Mouse (Mus musculus) limb, embryonic 11.5 days (tissue): ENCODE data around the gene Gm34653. TPM values are rescaled to one million over a fixed set of nuclear protein-coding genes. Genes with fewer than 3 reads are reported as not detected.
"Not testable (repeated sequence)": the region's sequence is repeated elsewhere in the genome, so short reads cannot be mapped to it uniquely, and the experiment has no call there.

Experiments
- ATAC-seq: fragments of 200-750 bp; cut with Nextera tagmentation; 2 replicates; pipeline ENCODE4 v1.8.0; 2017; ENCODE audit warnings: low read depth; ENCODE audit not compliant: insufficient number of reproducible peaks, low FRiP score, low TSS enrichment
- DNase-seq: peaks from one replicate; pipeline ENCODE4 v3.0.0-alpha.2; 2015; ENCODE audit warnings: low spot score
- H3K27ac ChIP-seq: fragments of 300-500 bp; sonication (generic); replicated peaks from 2 replicates; pipeline ENCODE4 v1.5.1; 2014; ENCODE audit warnings: low read depth, mild to moderate bottlenecking, low read length
- H3K27me3 ChIP-seq: fragments of 300-500 bp; sonication (generic); 2 replicates; pipeline ENCODE4 v1.6.1; 2014; ENCODE audit warnings: mild to moderate bottlenecking, low read length, mixed read lengths; ENCODE audit not compliant: control insufficient read depth, insufficient read depth
- H3K36me3 ChIP-seq: fragments of 300-500 bp; sonication (generic); 2 replicates; pipeline ENCODE4 v1.6.1; 2014; ENCODE audit warnings: mild to moderate bottlenecking, low read length, moderate library complexity, mixed read lengths; ENCODE audit not compliant: control insufficient read depth, insufficient read depth
- H3K4me1 ChIP-seq: fragments of 300-500 bp; sonication (generic); 2 replicates; pipeline ENCODE4 v1.6.1; 2014; ENCODE audit warnings: low read length, mixed read lengths; ENCODE audit not compliant: control insufficient read depth, insufficient read depth
- H3K4me2 ChIP-seq: fragments of 300-500 bp; sonication (generic); 2 replicates; pipeline ENCODE4 v1.6.1; 2014; ENCODE audit warnings: low read depth, mild to moderate bottlenecking, moderate library complexity; ENCODE audit not compliant: severe bottlenecking
- H3K4me3 ChIP-seq: fragments of 300-500 bp; sonication (generic); 2 replicates; pipeline ENCODE4 v1.5.1; 2014; ENCODE audit warnings: low read depth, low read length
- H3K9ac ChIP-seq: fragments of 300-500 bp; sonication (generic); 2 replicates; pipeline ENCODE4 v1.6.1; 2014; ENCODE audit warnings: mild to moderate bottlenecking, low read length
- H3K9me3 ChIP-seq: fragments of 300-500 bp; sonication (generic); 2 replicates; pipeline ENCODE4 v1.6.1; 2016; ENCODE audit warnings: low read length; ENCODE audit not compliant: control insufficient read depth
- WGBS: fragments of 180-500 bp; shearing (Covaris S2); extraction: QIAGEN DNeasy Blood & Tissue Kit; methylation state at CpG from one replicate; pipeline ENCODE4 v1.1.7; 2014; 5-methylcytosine and 5-hydroxymethylcytosine counted together
- polyA plus RNA-seq: library from polyadenylated mRNA; unstranded; fragments of >200 nt; fragmentation: Nextera tagmentation; extraction: Ambion mirVana; gene quantifications from 2 replicates; pipeline ENCODE4 v1.2.1, GENCODE M21; 2014

The Gm34653 gene
- polyA plus RNA-seq, 1 experiment from 2014 or later = not detected

DNA sequence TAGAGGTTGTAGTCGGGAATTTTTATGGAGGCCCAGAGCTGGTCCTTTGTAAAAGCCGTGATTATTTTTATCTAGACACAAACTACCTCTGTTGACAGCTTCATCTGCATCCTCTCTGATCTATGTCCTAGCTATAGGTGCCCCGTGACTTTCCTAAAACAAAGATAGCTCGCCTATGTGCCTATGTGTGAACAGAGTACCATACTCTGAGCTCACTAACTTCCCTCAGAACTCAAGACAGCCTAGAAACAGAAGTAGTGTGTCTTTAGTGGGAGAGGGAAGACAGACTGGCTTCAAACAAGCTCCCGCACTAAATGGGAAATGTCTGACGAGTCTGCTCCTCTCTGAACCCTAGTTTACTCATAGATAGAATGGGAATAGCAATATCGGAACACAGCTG, 32.4 kb upstream of the Gm34653 start:
- Histone ChIP-seq H3K27me3 (no peaks in the 10 kb centered on the region), H3K4me3 (no peak overlapping the region), H3K9me3 (no peaks in the 10 kb centered on the region), H3K4me1 (no peaks in the 10 kb centered on the region), H3K27ac (no peak overlapping the region; the same call in 1 of the 2 replicates), H3K4me2 (no peak overlapping the region), H3K36me3 (0 out of 2 replicates have a peak, but pooled peaks cover 2% of the 10 kb centered on the region), H3K9ac (no peak overlapping the region)
- DNase-seq = no peak
- WGBS = 76% methylated on average over 7 of the region's 7 CpGs
- ATAC-seq = no peak

DNA sequence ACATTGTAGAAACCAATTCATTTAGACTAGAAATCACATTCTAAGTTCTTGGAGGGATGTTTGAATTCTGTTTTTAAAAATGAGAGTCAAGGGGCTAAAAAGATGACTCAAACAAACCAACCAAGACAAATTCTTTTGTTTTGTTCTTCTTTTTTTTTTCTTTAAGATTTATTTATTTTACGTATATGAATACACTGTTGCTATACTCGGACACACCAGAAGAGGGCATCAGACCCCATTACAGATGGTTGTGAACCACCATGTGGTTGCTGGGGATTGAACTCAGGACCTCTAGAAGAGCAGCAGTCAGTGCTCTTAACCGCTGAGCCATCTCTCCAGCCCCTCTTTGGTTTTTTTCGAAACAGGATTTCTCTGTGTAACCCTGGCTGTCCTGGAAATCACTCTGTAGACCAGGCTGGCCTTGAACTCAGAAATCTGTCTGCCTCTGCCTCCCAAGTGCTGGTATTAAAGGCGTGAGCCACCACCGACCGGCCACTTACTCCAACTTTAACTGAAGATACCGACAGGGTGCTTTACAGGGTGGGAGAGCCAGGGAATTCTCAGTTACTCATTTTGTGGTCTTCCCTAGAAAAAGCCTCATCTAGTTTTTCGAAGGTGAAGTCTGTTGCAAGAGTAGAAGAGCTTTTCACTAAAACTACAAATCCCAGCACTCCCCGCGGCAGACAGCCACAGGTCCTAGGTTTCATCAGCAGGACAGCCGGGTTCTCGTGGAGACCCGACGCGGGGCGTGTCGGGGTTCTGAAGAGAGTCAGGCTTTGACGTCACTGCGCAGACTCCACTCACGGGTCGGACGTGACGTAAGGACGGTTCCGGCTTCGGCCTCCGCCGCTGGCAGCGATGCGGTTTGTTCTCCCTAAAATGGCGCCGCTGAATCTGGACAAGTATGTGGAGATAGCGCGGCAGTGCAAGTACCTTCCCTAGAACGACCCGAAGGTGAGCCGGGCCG, 31.0 kb upstream of the Gm34653 start:
- WGBS = 5% methylated on average over 39 of the region's 39 CpGs
- peak; percentile 94 for ATAC-seq

GRCm38 (mm10) chr2:34802565-34803245, 30.1 kb upstream of the Gm34653 start:
- Histone ChIP-seq H3K4me2 (peak overlapping the region; percentile 76), H3K4me3 (peak overlapping the region; percentile 69), H3K27ac (peak overlapping the region; percentile 70; the same call in 1 of the 2 replicates), H3K9ac (peak overlapping the region; percentile 74)
- H3K9me3 ChIP-seq, H3K4me1 ChIP-seq, H3K36me3 ChIP-seq, H3K27me3 ChIP-seq: not testable (repeated sequence)
- under 1% methylated on average over 32 of the region's 32 CpGs for WGBS
- ATAC-seq (peak; percentile 56), DNase-seq (peak; percentile 36)

More for the DNA sequence above, 31.0 kb upstream of the Gm34653 start:
- Histone ChIP-seq H3K27ac (peak overlapping the region; percentile 70; the same call in 1 of the 2 replicates), H3K27me3 (no peaks in the 10 kb centered on the region), H3K4me3 (peak overlapping the region; percentile 69), H3K9ac (peak overlapping the region; percentile 74), H3K36me3 (0 out of 2 replicates have a peak, but pooled peaks cover 2% of the 10 kb centered on the region), H3K4me1 (no peaks in the 10 kb centered on the region), H3K9me3 (no peaks in the 10 kb centered on the region), H3K4me2 (no peak overlapping the region)
- DNase-seq = peak; percentile 98

- Histone ChIP-seq H3K9me3 (no peaks in the 10 kb centered on the region), H3K4me1 (no peaks in the 10 kb centered on the region), H3K4me2 (peak overlapping the region; percentile 17; the same call in 1 of the 2 replicates), H3K27me3 (no peaks in the 10 kb centered on the region), H3K27ac (no peak overlapping the region), H3K9ac (no peak overlapping the region), H3K4me3 (no peak overlapping the region), H3K36me3 (0 out of 2 replicates have a peak, but pooled peaks cover 2% of the 10 kb centered on the region)
- no peak for ATAC-seq
- 65% methylated on average over 3 of the region's 3 CpGs for WGBS
- DNase-seq = no peak
Measured at GRCm38 (mm10) chr2:34803746-34804145, 29.1 kb upstream of the Gm34653 start.

DNA sequence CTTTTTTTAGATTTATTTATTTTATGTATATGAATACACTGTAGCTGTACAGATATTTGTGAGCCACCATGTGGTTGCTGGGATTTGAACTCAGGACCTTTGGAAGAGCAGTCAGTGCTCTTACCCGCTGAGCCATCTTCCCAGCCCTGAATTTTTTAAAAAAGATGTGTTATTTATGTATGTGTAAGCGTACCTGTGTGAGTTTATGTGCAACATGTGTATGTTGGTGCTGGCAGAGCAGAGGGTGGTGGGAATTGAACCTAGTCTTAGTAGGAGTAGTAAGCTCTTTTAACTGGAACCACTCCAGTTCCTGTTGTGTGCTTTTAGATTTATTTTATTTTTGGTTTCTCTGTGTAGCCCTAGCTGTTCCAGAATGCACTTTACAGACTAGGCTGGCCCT, 28.6 kb upstream of the Gm34653 start:
- Histone ChIP-seq H3K9me3 (no peaks in the 10 kb centered on the region), H3K4me1 (no peaks in the 10 kb centered on the region), H3K4me3 (no peak overlapping the region), H3K9ac (no peak overlapping the region), H3K27ac (no peak overlapping the region), H3K36me3 (0 out of 2 replicates have a peak, but pooled peaks cover 2% of the 10 kb centered on the region), H3K27me3 (no peaks in the 10 kb centered on the region), H3K4me2 (no peak overlapping the region)
- WGBS = 96% methylated on average over 2 of the region's 2 CpGs
- no peak for ATAC-seq
- DNase-seq = no peak

GRCm38 (mm10) chr2:34804815-34805214, 28.0 kb upstream of the Gm34653 start:
- no peak for DNase-seq
- Histone ChIP-seq H3K4me1 (no peaks in the 10 kb centered on the region), H3K9ac (no peak overlapping the region), H3K9me3 (no peaks in the 10 kb centered on the region), H3K36me3 (0 out of 2 replicates have a peak, but pooled peaks cover 2% of the 10 kb centered on the region), H3K4me3 (no peak overlapping the region), H3K4me2 (no peak overlapping the region), H3K27me3 (no peaks in the 10 kb centered on the region), H3K27ac (no peak overlapping the region)
- 89% methylated on average over 1 of the region's 1 CpGs for WGBS
- no peak for ATAC-seq

DNA sequence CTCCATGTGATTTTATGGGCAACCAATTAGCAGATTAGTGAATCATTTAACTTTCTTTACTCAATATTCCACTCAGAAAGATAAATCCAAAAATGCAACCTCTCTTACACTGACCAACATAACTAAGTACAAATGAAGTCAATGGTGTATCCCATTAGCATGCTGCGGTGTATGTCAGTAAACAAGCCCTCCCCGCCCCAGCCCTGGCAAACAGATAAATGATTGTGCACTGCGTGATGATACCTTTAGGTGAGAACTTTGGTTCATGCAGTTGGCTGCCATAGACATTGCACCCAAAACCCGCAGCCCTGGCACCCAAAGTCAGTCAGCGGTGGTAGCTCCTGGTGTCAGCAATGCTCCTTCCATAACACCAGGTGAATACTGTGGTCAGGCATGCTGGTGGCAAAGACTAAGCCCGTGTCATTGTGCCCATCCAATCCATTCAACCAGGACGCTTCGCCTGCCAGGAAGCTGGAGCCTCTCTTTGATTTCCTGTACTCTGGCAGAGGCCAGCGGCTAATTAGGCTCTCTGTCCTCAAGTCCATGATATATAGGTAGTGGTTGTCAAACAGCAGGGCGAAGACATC, 27.4 kb upstream of the Gm34653 start:
- Histone ChIP-seq H3K9me3 (no peaks in the 10 kb centered on the region), H3K4me1 (no peaks in the 10 kb centered on the region), H3K27me3 (no peaks in the 10 kb centered on the region), H3K36me3 (0 out of 2 replicates have a peak, but pooled peaks cover 2% of the 10 kb centered on the region), H3K27ac (no peak overlapping the region), H3K9ac (no peak overlapping the region), H3K4me2 (no peak overlapping the region), H3K4me3 (no peak overlapping the region)
- 84% methylated on average over 10 of the region's 10 CpGs for WGBS
- DNase-seq (no peak), ATAC-seq (no peak)

GRCm38 (mm10) chr2:34808057-34808456, 24.8 kb upstream of the Gm34653 start:
- 82% methylated on average over 2 of the region's 2 CpGs for WGBS
- 0 out of 2 replicates have a peak, but pooled peaks cover 2% of the 10 kb centered on the region for H3K36me3 ChIP-seq
- no peak for ATAC-seq

More at GRCm38 (mm10) chr2:34808057-34808456, 24.8 kb upstream of the Gm34653 start:
- no peak for DNase-seq
- Histone ChIP-seq H3K4me1 (no peaks in the 10 kb centered on the region), H3K9ac (no peak overlapping the region), H3K9me3 (no peaks in the 10 kb centered on the region), H3K4me2 (no peak overlapping the region), H3K4me3 (no peak overlapping the region), H3K27ac (no peak overlapping the region), H3K27me3 (no peaks in the 10 kb centered on the region)
